Mouse (Mus musculus): Measurements from ENCODE around the gene Uxt. TPM values are rescaled to one million over a fixed set of nuclear protein-coding genes. Genes with fewer than 3 reads are reported as not detected.

Gene Uxt
- total and polyA plus RNA-seq, 3 experiments, result 38.8 to 42.3 (median 40.1) TPM

- no peaks in the 10 kb centered on the region for H3K27me3 ChIP-seq (replicated peaks)
- peak; percentile 82 for DNase-seq (ENCODE audit: extremely low read depth)
- H3K36me3 ChIP-seq (replicated peaks in 1 of 2; ENCODE audit: control insufficient read depth in 1 of 2, insufficient read depth in 1 of 2, low read length in 1 of 2), result peaks cover 21 to 41% of the 10 kb centered on the region in 2 experiments
- dilution Hi-C loops (cut with MboI; ENCODE audit: extremely low pct_ligation_motif_present, extremely low pct_unique_long_range_greater_than_20kb, low sequenced_read_pairs) (no loop called here), in situ Hi-C loops (cut with MboI; ENCODE audit: low pct_ligation_motif_present, low pct_unique_long_range_greater_than_20kb, low sequenced_read_pairs) (loop anchor here (25.0 kb wide), 1 partner anchor 270 kb away; the partner anchor contains the start of gene Uba1)
- H3K9ac ChIP-seq (ENCODE audit: insufficient read depth, low read depth), result no peak overlapping the region
- peaks cover 5 to 31% of the 10 kb centered on the region in 2 experiments for H3K4me1 ChIP-seq (ENCODE audit: control insufficient read depth in 1 of 2, insufficient read depth in 2 of 2)
- 0 out of 2 replicates have a peak, but pooled peaks have one; percentile 13 for TF ChIP-seq ELF1 (IDR thresholded peaks at IDR 0.05; ENCODE audit: low read depth, low read length)
- no peak for TF ChIP-seq HCFC1 (IDR thresholded peaks at IDR 0.05; ENCODE audit: low read depth, low read length)
- peak; percentile 94 for TF ChIP-seq BHLHE40 (IDR thresholded peaks at IDR 0.05; ENCODE audit: low read depth, low read length)
- TF ChIP-seq USF1 (IDR thresholded peaks at IDR 0.05; ENCODE audit: low read depth, low read length), result no peak
- TF ChIP-seq IRF4 (IDR thresholded peaks at IDR 0.05; ENCODE audit: low read depth, low read length), result peak; percentile 93
- TF ChIP-seq KAT2A (IDR thresholded peaks at IDR 0.05; ENCODE audit: insufficient replicate concordance, low read length), result no peak
- TF ChIP-seq RAD21 (IDR thresholded peaks at IDR 0.05; ENCODE audit: low read depth, low read length), result no peak
- TF ChIP-seq POLR2AphosphoS2 (IDR thresholded peaks at IDR 0.05; ENCODE audit: low read depth, low read length), result no peak
- no peak for TF ChIP-seq NRF1 (IDR thresholded peaks at IDR 0.05; ENCODE audit: low read depth, low read length)
- no peak for TF ChIP-seq MXI1 (IDR thresholded peaks at IDR 0.05; ENCODE audit: low read depth, low read length)
- TF ChIP-seq ETS1 (conservative IDR thresholded peaks at IDR 0.05; ENCODE audit: low read depth, low read length), result peak; percentile 70
- TF ChIP-seq SMC3 (IDR thresholded peaks at IDR 0.05; ENCODE audit: low read depth, low read length), result no peak
- TF ChIP-seq RCOR1 (conservative IDR thresholded peaks at IDR 0.05; ENCODE audit: low read depth, low read length), result peak; percentile 65; the same call in 1 of the 2 replicates
- TF ChIP-seq CHD2 (IDR thresholded peaks at IDR 0.05; ENCODE audit: low read length), result peak; percentile 81
- no peak for TF ChIP-seq USF2 (conservative IDR thresholded peaks at IDR 0.05; ENCODE audit: low read depth, low read length)
- TF ChIP-seq TCF12 (IDR thresholded peaks at IDR 0.05; ENCODE audit: low read depth, low read length), result peak; percentile 74
- no peak for TF ChIP-seq ZMIZ1 (IDR thresholded peaks at IDR 0.05; ENCODE audit: low read depth, low read length)
- no peak for TF ChIP-seq SIN3A (IDR thresholded peaks at IDR 0.05; ENCODE audit: low read length)
- peak; percentile 74 for TF ChIP-seq MAFK (IDR thresholded peaks at IDR 0.05; ENCODE audit: insufficient replicate concordance, low read length)
- no peak for TF ChIP-seq UBTF (IDR thresholded peaks at IDR 0.05; ENCODE audit: low read depth, low read length)
- 0 out of 2 replicates have a peak, but pooled peaks have one; percentile 13 for TF ChIP-seq MAX (IDR thresholded peaks at IDR 0.05; ENCODE audit: low read length)
- TF ChIP-seq JUND (conservative IDR thresholded peaks at IDR 0.05; ENCODE audit: low read depth, low read length), result no peak
- TF ChIP-seq JUN (IDR thresholded peaks at IDR 0.05; ENCODE audit: insufficient read depth, low read depth, low read length), result peak; percentile 35; the same call in 1 of the 2 replicates
- peak; percentile 64; the same call in 1 of the 2 replicates for TF ChIP-seq MYC (IDR thresholded peaks at IDR 0.05; ENCODE audit: low read depth, low read length)
- no peak for TF ChIP-seq E2F4 (IDR thresholded peaks at IDR 0.05; ENCODE audit: insufficient replicate concordance, low read depth, low read length)
- peak; percentile 69 for TF ChIP-seq MEF2A (IDR thresholded peaks at IDR 0.05; ENCODE audit: borderline replicate concordance, low read depth, low read length)
- TF ChIP-seq EP300 (IDR thresholded peaks at IDR 0.05; ENCODE audit: low read length), result peak; percentile 92
- peak; percentile 38 for TF ChIP-seq ZNF384 (IDR thresholded peaks at IDR 0.05; ENCODE audit: low read depth, low read length)
- TF ChIP-seq NELFE (IDR thresholded peaks at IDR 0.05; ENCODE audit: low read depth, low read length), result 0 out of 2 replicates have a peak, but pooled peaks have one; percentile 17
- TF ChIP-seq CTCF (conservative IDR thresholded peaks at IDR 0.05 in 1 of 2, IDR thresholded peaks at IDR 0.05 in 1 of 2; ENCODE audit: low read depth in 2 of 2, low read length in 2 of 2), result no peak
- peak overlapping the region; percentile 44 for H3K4me2 ChIP-seq (ENCODE audit: insufficient read depth, low read depth, poor library complexity, severe bottlenecking)
- H3K9me3 ChIP-seq (replicated peaks; ENCODE audit: low read length), result no peaks in the 10 kb centered on the region
- H3K79me2 ChIP-seq (replicated peaks; ENCODE audit: control insufficient read depth, extremely low read depth, insufficient read depth, poor library complexity, severe bottlenecking), result no peaks in the 10 kb centered on the region
- H3K4me3 ChIP-seq (replicated peaks in 1 of 3; ENCODE audit: low read depth in 2 of 3, low read length in 2 of 3, poor library complexity in 1 of 3), result no peak overlapping the region
- H3K27ac ChIP-seq (ENCODE audit: insufficient read depth, low read depth), result peak overlapping the region; percentile 71; the same call in 1 of the 2 replicates
Measured at GRCm38 (mm10) chrX:20931963-20932362, 29.9 kb downstream of the Uxt start.
